In the genomic region with DNA sequence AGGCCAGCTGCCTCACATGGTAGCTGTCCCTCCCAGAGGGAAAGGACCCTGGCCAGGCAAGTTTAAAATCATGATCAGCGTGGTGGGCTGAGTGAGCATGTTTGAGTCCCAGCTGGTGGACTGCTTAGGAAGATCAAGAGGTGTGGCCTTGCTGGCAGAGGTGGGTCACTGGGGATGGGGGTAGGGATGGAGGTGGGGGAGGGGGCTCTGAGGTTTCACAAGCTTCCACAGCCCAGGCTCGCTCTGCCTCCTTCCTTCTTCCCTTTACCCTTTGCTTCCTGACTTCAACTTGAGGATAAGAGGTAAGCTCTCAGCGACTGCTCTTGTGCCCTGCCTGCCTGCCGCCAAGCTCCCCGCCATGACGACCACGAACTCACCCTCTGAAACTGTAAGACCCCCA, we compare ENCODE assay signal across 9 mouse cellular contexts.
"Had no signal": no experiment of that assay in that cellular context is flagged by ENCODE, and none has a peak within 500 bp of the region (broad histone marks: within the 10 kb centered on the region; RNA-seq: fewer than 3 reads in every experiment).

No protein-coding gene starts in this region.

- H3K4me2 ChIP-seq: limb, embryonic 13.5 days; midbrain, embryonic 12.5 days had no signal

- H3K27me3 ChIP-seq: limb, embryonic 13.5 days; midbrain, embryonic 12.5 days had no signal

- H3K4me1 ChIP-seq: limb, embryonic 13.5 days; midbrain, embryonic 12.5 days had no signal

- H3K9ac ChIP-seq: limb, embryonic 13.5 days; liver, embryonic 14.5 days; midbrain, embryonic 12.5 days had no signal

- DNase-seq: kidney, adult 9 months; kidney, postnatal 10 days; left cerebral cortex, postnatal 4 days; lung, adult 18-20 months; thymus, postnatal 4 days had no signal

- H3K4me3 ChIP-seq: limb, embryonic 13.5 days; midbrain, embryonic 12.5 days had no signal

- ATAC-seq: midbrain, embryonic 16.5 days had no signal

- H3K27ac ChIP-seq: limb, embryonic 13.5 days; liver, embryonic 14.5 days; midbrain, embryonic 12.5 days had no signal

- H3K9me3 ChIP-seq: limb, embryonic 13.5 days; midbrain, embryonic 12.5 days had no signal
